ENCODE assay signal across 8 mouse cellular contexts in genomic region chr10:68724361-68724720, GRCm38 (mm10). TPM values are rescaled to one million over a fixed set of nuclear protein-coding genes. Genes with fewer than 3 reads are reported as not detected.
DNase-seq lines count a peak whose midpoint lies in the region; ATAC-seq and TF ChIP-seq lines count a peak whose summit lies in the region.

No protein-coding gene starts in this region.

- H3K27ac ChIP-seq in kidney, adult 2 months (ENCODE audit: insufficient read depth, low read depth, low read length), result no peak overlapping the region
- H3K27ac ChIP-seq in forebrain, embryonic 15.5 days (replicated peaks), result no peak overlapping the region
- H3K27ac ChIP-seq in kidney, embryonic 14.5 days (ENCODE audit: low read depth, low read length), result no peak overlapping the region

- peak; percentile 53; the same call in 1 of the 2 replicates for ATAC-seq in forebrain, embryonic 15.5 days (replicated peaks)
- peak; percentile 43; the same call in 1 of the 2 replicates for ATAC-seq in kidney, embryonic 14.5 days (ENCODE audit: low FRiP score, low TSS enrichment)

- no peak for TF ChIP-seq CTCF in kidney, adult 2 months (conservative IDR thresholded peaks at IDR 0.05; ENCODE audit: insufficient read depth, insufficient read length, low read depth, low read length)

- H3K36me3 ChIP-seq in kidney, adult 2 months (ENCODE audit: control insufficient read depth, insufficient read depth, low read length), result no peaks in the 10 kb centered on the region
- no peaks in the 10 kb centered on the region for H3K36me3 ChIP-seq in forebrain, embryonic 15.5 days
- H3K36me3 ChIP-seq in kidney, embryonic 14.5 days (ENCODE audit: control insufficient read depth, insufficient read depth, low read length), result no peaks in the 10 kb centered on the region

- H3K9ac ChIP-seq in forebrain, embryonic 15.5 days (replicated peaks), result peak overlapping the region; percentile 46
- peak overlapping the region; percentile 58 for H3K9ac ChIP-seq in kidney, embryonic 14.5 days (ENCODE audit: low read depth, low read length)

- no peaks in the 10 kb centered on the region for H3K9me3 ChIP-seq in forebrain, embryonic 15.5 days
- H3K9me3 ChIP-seq in kidney, embryonic 14.5 days (ENCODE audit: control insufficient read depth, low read length), result no peaks in the 10 kb centered on the region

- H3K4me1 ChIP-seq in kidney, adult 2 months (ENCODE audit: control insufficient read depth, insufficient read depth, low read length), result no peaks in the 10 kb centered on the region
- peaks cover 14% of the 10 kb centered on the region for H3K4me1 ChIP-seq in forebrain, embryonic 15.5 days
- H3K4me1 ChIP-seq in kidney, embryonic 14.5 days (ENCODE audit: control insufficient read depth, insufficient read depth, low read length), result peaks cover 7% of the 10 kb centered on the region

- no peaks in the 10 kb centered on the region; the same call in 1 of the 2 replicates for H3K27me3 ChIP-seq in kidney, adult 2 months (replicated peaks; ENCODE audit: control insufficient read depth, insufficient read depth, low read length)
- H3K27me3 ChIP-seq in forebrain, embryonic 15.5 days, result peaks cover 5% of the 10 kb centered on the region; the same call in 1 of the 2 replicates
- H3K27me3 ChIP-seq in kidney, embryonic 14.5 days (ENCODE audit: control insufficient read depth, insufficient read depth, low read length), result no peaks in the 10 kb centered on the region

- peak overlapping the region; percentile 62 for H3K4me3 ChIP-seq in kidney, adult 2 months (ENCODE audit: insufficient read depth, low read depth, low read length)
- H3K4me3 ChIP-seq in forebrain, embryonic 15.5 days, result peak overlapping the region; percentile 45
- H3K4me3 ChIP-seq in kidney, embryonic 14.5 days (ENCODE audit: low read length), result peak overlapping the region; percentile 52

- no peak for TF ChIP-seq POLR2A in kidney, adult 2 months (IDR thresholded peaks at IDR 0.05; ENCODE audit: low read depth, low read length)

- H3K4me2 ChIP-seq in forebrain, embryonic 15.5 days (replicated peaks), result peak overlapping the region; percentile 88
- H3K4me2 ChIP-seq in kidney, embryonic 14.5 days (replicated peaks; ENCODE audit: low read depth, low read length), result peak overlapping the region; percentile 79

- 2% methylated on average over 11 of the region's 11 CpGs for WGBS in kidney, adult 2 months
- WGBS in forebrain, embryonic 15.5 days, result 1% methylated on average over 11 of the region's 11 CpGs
- WGBS in kidney, embryonic 14.5 days, result 1% methylated on average over 11 of the region's 11 CpGs

- peak; percentile 20 for DNase-seq in kidney, adult 2 months
- no peak for DNase-seq in kidney, adult 18-20 months
- peak; percentile 32 for DNase-seq in ZHBTc4 (ENCODE audit: low read depth, low spot score)
- peak; percentile 36 for DNase-seq in lung, postnatal 14 days
- DNase-seq in retina, postnatal 1 day, result peak; percentile 44
- no peak for DNase-seq in layer of hippocampus, adult 18-20 months (ENCODE audit: low spot score in 2 of 2)

RNA-seq across cellular contexts. Expression of gene Tmem26, which starts 0.9 kb away (rescaled TPM):
- polyA plus RNA-seq in kidney, adult 2 months (2012; rRNA removed), result 3.7 and 4.4 TPM in 2 replicates
- polyA plus RNA-seq in forebrain, embryonic 15.5 days (2015; fragmentation: Nextera tagmentation; extraction: Ambion mirVana), result 2.2 TPM in 2 replicates
- polyA plus RNA-seq in kidney, embryonic 14.5 days (2014; fragmentation: Nextera tagmentation; extraction: Ambion mirVana), result 3.2 and 6.4 TPM in 2 replicates
- total RNA-seq in layer of hippocampus, adult 18-20 months (2021), result under 1 TPM; 0.18 to 0.40 TPM

Comparison
In these comparisons a context has a peak if more than half of its experiments do, and no peak if none do; other contexts are left out.
1. DNase-seq: peak in kidney, adult 2 months (single experiment), ZHBTc4 (single experiment), lung, postnatal 14 days (single experiment) and retina, postnatal 1 day (single experiment); none in kidney, adult 18-20 months (single experiment) and layer of hippocampus, adult 18-20 months (0 of 2).
2. Peak in every context shown above with its lines, with median percentiles within 50 percentile points of each other: H3K4me3 ChIP-seq.